Mouse (Mus musculus): ENCODE results near the gene Rbm15b.

The Rbm15b gene

DNA sequence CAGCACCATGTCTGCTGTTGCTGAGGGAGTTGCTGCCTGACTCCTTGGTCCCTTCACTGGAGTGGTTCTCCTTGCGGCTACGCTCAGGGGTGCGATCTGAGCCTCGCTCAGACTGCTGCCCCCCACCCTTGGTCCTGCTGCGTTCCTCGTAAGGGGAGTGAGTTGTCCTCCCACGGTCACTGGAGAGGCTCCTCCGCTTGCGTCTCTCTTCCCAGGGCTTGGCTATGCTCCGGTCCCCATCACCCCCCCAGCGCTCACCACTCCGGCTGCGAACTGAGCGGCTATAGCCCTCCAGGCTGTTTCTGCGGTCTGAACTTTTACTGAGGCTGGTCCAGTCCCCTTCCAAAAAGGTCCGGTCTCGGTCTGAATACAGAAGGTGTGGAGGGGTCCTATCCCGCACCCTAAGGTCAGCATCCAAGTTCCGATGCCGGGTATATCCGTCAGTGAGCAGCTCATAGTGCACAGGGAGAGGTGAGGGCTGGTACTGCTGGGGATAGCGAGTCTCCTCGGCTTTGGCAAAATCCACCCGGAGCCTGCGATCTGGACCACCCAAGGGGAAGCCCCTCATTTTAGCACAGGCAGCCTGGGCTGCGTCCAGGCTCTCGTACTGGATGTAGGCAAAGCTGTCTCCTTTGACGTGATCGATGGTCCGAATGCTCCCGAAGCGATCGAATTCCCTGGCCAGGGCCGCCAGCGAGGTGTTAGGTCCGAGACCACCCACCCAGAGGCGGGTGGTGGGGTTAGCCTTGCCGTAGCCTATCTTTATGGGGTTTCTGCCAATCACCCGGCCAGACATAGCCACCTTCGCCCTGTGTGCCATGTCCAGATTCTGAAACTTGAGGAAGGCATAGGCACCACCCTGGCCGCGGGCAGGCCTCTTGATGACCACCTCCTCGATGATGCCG lies 2.0 kb downstream of the Rbm15b start:
- DNase-seq (ENCODE audit: low spot score): peak; percentile 54

DNA sequence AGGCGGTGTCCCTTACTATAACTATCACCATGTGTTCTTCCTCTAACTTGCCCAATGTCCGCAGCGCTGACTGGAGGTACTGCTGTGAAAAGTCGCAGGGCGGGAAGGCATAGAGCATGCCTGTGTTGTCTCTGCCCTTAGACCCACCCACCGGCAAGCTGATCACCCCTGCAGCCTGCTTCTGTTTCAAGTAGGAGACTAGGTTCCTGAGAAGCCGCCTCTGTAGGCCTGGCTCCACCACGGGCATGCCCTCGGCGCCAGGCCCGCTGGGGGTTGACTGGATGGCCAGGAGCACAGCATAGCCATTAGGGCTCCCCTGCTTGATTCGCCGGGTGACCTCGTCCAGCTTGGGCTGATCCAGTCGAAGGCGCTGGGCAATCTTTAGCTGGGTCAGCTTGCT lies 2.9 kb downstream of the Rbm15b start:
- no peak for DNase-seq (ENCODE audit: low spot score)

GRCm38 (mm10) chr9:106883085-106883484 lies 4.1 kb downstream of the Rbm15b start:
- no peak for DNase-seq (ENCODE audit: low spot score)

DNA sequence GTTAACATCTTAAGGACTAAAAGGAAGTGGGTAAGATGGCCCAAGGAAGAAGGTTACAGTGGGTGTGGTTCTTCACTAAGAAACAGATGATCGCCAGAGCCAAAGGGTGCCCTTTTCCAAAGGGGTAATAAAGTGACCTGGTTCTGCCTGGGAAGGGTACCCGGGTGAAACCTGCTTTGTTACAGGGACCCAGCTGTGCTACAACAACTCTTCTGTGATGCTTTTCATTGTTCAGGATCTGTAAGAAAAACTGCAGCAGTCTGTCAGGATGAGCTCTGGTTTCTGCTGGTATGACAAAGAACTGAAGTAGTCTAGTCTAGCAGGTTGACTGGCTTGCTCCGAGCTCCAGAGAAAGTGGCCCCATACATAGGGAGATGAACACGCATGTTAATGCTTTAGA lies 5.1 kb downstream of the Rbm15b start:
- no peak for DNase-seq (ENCODE audit: low spot score)

GRCm38 (mm10) chr9:106881071-106881755 lies 6.0 kb downstream of the Rbm15b start:
- DNase-seq (ENCODE audit: low spot score): no peak

GRCm38 (mm10) chr9:106879471-106879870 lies 7.8 kb downstream of the Rbm15b start:
- DNase-seq (ENCODE audit: low spot score): no peak

DNA sequence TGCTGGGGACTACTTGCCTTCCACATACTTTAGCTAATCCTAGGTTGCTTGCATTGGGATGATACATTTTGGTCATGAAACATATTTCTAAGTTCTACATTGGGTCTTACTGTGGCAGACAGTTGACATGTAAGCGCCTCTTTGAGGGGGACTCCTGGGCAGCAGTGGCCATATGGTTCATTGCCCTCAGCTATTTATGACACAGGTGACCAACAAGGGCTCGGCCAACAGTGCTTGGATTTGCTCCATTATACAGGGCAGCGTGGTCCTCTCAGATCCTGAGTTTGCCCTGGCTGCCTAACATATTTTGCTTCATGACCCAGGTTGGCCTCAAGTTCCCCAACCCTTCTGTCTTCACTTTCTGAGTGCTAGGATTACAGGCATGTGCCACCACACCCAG lies 10.6 kb downstream of the Rbm15b start:
- no peak for DNase-seq (ENCODE audit: low spot score)

- DNase-seq (ENCODE audit: low spot score): no peak
These were observed 13.0 kb downstream of the Rbm15b start for GRCm38 (mm10) chr9:106874216-106874615.

DNA sequence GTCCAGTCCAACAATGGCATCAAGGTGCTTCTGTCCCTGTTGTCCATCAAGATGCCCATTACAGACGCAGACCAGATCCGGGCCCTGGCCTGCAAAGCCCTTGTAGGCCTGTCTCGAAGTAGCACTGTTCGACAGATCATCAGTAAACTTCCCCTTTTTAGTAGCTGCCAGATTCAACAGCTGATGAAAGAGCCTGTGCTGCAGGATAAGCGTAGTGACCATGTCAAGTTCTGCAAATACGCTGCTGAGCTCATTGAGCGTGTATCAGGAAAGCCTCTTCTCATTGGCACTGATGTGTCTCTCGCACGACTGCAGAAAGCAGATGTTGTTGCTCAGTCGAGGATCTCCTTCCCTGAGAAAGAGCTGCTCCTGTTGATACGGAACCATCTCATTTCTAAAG lies 29.2 kb downstream of the Rbm15b start:
- no peak for DNase-seq (ENCODE audit: low spot score)

- no peak for DNase-seq (ENCODE audit: low spot score)
These were observed 30.6 kb downstream of the Rbm15b start for GRCm38 (mm10) chr9:106856664-106857063.

- DNase-seq (ENCODE audit: low spot score): no peak
These were observed 44.4 kb downstream of the Rbm15b start for GRCm38 (mm10) chr9:106842800-106843199.

GRCm38 (mm10) chr9:106840569-106840968 lies 46.7 kb downstream of the Rbm15b start:
- DNase-seq (ENCODE audit: low spot score): no peak

Measured in testis, postnatal 10 days (tissue).